Mouse (Mus musculus): ENCODE measurements around the gene Tmed8. TPM values are rescaled to one million over a fixed set of nuclear protein-coding genes. Genes with fewer than 3 reads are reported as not detected.
"Not testable (repeated sequence)": the region's sequence is repeated elsewhere in the genome, so short reads cannot be mapped to it uniquely, and the experiment has no call there.

The Tmed8 gene
- 1 to 10 TPM; 1.9 to 2.1 TPM for total RNA-seq (2021)
- long read RNA-seq, experiment 1, result 0 reads
- long read RNA-seq, experiment 2, result 0 reads

- intact Hi-C loops (cut with DNase I; ENCODE audit: low total_unique reads), result no loop called here
- DNase-seq, result peak; percentile 77
Observed at GRCm38 (mm10) chr12:87199973-87200586, at the start of gene Tmed8. Gene Tmed8 (minus strand): TSS chr12:87200454.

GRCm38 (mm10) chr12:87238632-87239031 is 38.4 kb upstream of the Tmed8 start, which contains the start of gene Noxred1:
Gene Noxred1 (minus strand): TSS chr12:87238732.
- intact Hi-C loops (cut with DNase I; ENCODE audit: low total_unique reads), result no loop called here
- no peak for DNase-seq

- no peak for DNase-seq
- intact Hi-C loops (cut with DNase I; ENCODE audit: low total_unique reads), result no loop called here
Observed at GRCm38 (mm10) chr12:87236882-87237483, 36.7 kb upstream of the Tmed8 start.

GRCm38 (mm10) chr12:87230379-87230895 is 30.2 kb upstream of the Tmed8 start:
- intact Hi-C loops (cut with DNase I; ENCODE audit: low total_unique reads), result no loop called here
- no peak for DNase-seq

GRCm38 (mm10) chr12:87229633-87230032 is 29.4 kb upstream of the Tmed8 start:
- no peak for DNase-seq
- intact Hi-C loops (cut with DNase I; ENCODE audit: low total_unique reads), result no loop called here

GRCm38 (mm10) chr12:87226801-87227200 is 26.5 kb upstream of the Tmed8 start:
- intact Hi-C loops (cut with DNase I; ENCODE audit: low total_unique reads), result no loop called here
- DNase-seq, result no peak

GRCm38 (mm10) chr12:87224950-87225349 is 24.7 kb upstream of the Tmed8 start:
- intact Hi-C loops (cut with DNase I; ENCODE audit: low total_unique reads), result no loop called here

GRCm38 (mm10) chr12:87219362-87219761 is 19.1 kb upstream of the Tmed8 start:
- intact Hi-C loops (cut with DNase I; ENCODE audit: low total_unique reads), result no loop called here
- peak; percentile 22 for DNase-seq

More at GRCm38 (mm10) chr12:87224950-87225349, 24.7 kb upstream of the Tmed8 start:
- DNase-seq, result no peak

GRCm38 (mm10) chr12:87217596-87217995 is 17.3 kb upstream of the Tmed8 start:
- no peak for DNase-seq
- intact Hi-C loops (cut with DNase I; ENCODE audit: low total_unique reads), result no loop called here

- no peak for DNase-seq
- intact Hi-C loops (cut with DNase I; ENCODE audit: low total_unique reads), result no loop called here
Observed at GRCm38 (mm10) chr12:87216053-87216452, 15.8 kb upstream of the Tmed8 start.

GRCm38 (mm10) chr12:87212844-87213606 is 12.8 kb upstream of the Tmed8 start:
- no peak for DNase-seq
- intact Hi-C loops (cut with DNase I; ENCODE audit: low total_unique reads), result no loop called here

- DNase-seq; intact Hi-C loops (cut with DNase I; ENCODE audit: low total_unique reads): not testable (repeated sequence)
Observed at GRCm38 (mm10) chr12:87205789-87206188, 5.5 kb upstream of the Tmed8 start.

- DNase-seq, result no peak
- intact Hi-C loops (cut with DNase I; ENCODE audit: low total_unique reads), result no loop called here
Observed at GRCm38 (mm10) chr12:87201694-87202093, 1.4 kb upstream of the Tmed8 start.

- DNase-seq, result peak; percentile 37
- intact Hi-C loops (cut with DNase I; ENCODE audit: low total_unique reads), result no loop called here
Observed at GRCm38 (mm10) chr12:87199206-87199972, 865 bp downstream of the Tmed8 start, which contains the start of gene Samd15. Gene Samd15 (plus strand): TSS chr12:87199723.

GRCm38 (mm10) chr12:87198792-87199191 is 1.5 kb downstream of the Tmed8 start:
- no peak for DNase-seq
- intact Hi-C loops (cut with DNase I; ENCODE audit: low total_unique reads), result no loop called here

GRCm38 (mm10) chr12:87196310-87196709 is 3.9 kb downstream of the Tmed8 start:
- DNase-seq, result no peak
- intact Hi-C loops (cut with DNase I; ENCODE audit: low total_unique reads), result no loop called here

GRCm38 (mm10) chr12:87195069-87195468 is 5.2 kb downstream of the Tmed8 start:
- intact Hi-C loops (cut with DNase I; ENCODE audit: low total_unique reads), result no loop called here
- no peak for DNase-seq

GRCm38 (mm10) chr12:87193008-87193407 is 7.2 kb downstream of the Tmed8 start:
- intact Hi-C loops (cut with DNase I; ENCODE audit: low total_unique reads), result no loop called here
- DNase-seq, result no peak

GRCm38 (mm10) chr12:87177631-87178030 is 22.6 kb downstream of the Tmed8 start:
- intact Hi-C loops (cut with DNase I; ENCODE audit: low total_unique reads), result no loop called here
- no peak for DNase-seq
